Mouse (Mus musculus) lung, embryonic 15.5 days (tissue): ENCODE measurements around the gene BC034090. TPM values are rescaled to one million over a fixed set of nuclear protein-coding genes. Genes with fewer than 3 reads are reported as not detected.
"Not testable (repeated sequence)": the region's sequence is repeated elsewhere in the genome, so short reads cannot be mapped to it uniquely, and the experiment has no call there.

ENCODE experiments used
- ATAC-seq: fragments of 200-750 bp; cut with Nextera tagmentation; 2 replicates; pipeline ENCODE4 v1.8.0; 2017; ENCODE audit warnings: moderate number of reproducible peaks, borderline replicate concordance; ENCODE audit not compliant: low FRiP score, low TSS enrichment; ENCODE audit errors: extremely low read depth
- H3K27ac ChIP-seq: fragments of 300-500 bp; sonication (generic); 2 replicates; pipeline ENCODE4 v1.5.1; 2015; ENCODE audit warnings: moderate library complexity, mild to moderate bottlenecking, inconsistent platforms
- H3K27me3 ChIP-seq: fragments of 300-500 bp; sonication (generic); 2 replicates; pipeline ENCODE4 v1.6.1; 2015; ENCODE audit warnings: inconsistent platforms
- H3K36me3 ChIP-seq: fragments of 300-500 bp; sonication (generic); 2 replicates; pipeline ENCODE4 v1.6.1; 2015; ENCODE audit warnings: inconsistent platforms
- H3K4me1 ChIP-seq: fragments of 300-500 bp; sonication (generic); 2 replicates; pipeline ENCODE4 v1.6.1; 2015; ENCODE audit warnings: inconsistent platforms
- H3K4me2 ChIP-seq: fragments of 300-500 bp; sonication (generic); 2 replicates; pipeline ENCODE4 v1.6.1; 2015; ENCODE audit warnings: inconsistent platforms, mild to moderate bottlenecking, moderate library complexity
- H3K4me3 ChIP-seq: fragments of 300-500 bp; sonication (generic); 2 replicates; pipeline ENCODE4 v1.5.1; 2015; ENCODE audit warnings: mild to moderate bottlenecking, inconsistent platforms
- H3K9ac ChIP-seq: fragments of 300-500 bp; sonication (generic); 2 replicates; pipeline ENCODE4 v1.6.1; 2015; ENCODE audit warnings: inconsistent platforms
- H3K9me3 ChIP-seq: fragments of 300-500 bp; sonication (generic); 2 replicates; pipeline ENCODE4 v1.6.1; 2016; ENCODE audit warnings: inconsistent platforms
- WGBS: fragments of 180-500 bp; shearing (Covaris S2); methylation state at CpG from one replicate; pipeline ENCODE4 v1.1.7; 2015; 5-methylcytosine and 5-hydroxymethylcytosine counted together
- polyA plus RNA-seq: library from polyadenylated mRNA; unstranded; fragments of >200 nt; fragmentation: Nextera tagmentation; extraction: Ambion mirVana; gene quantifications from 2 replicates; pipeline ENCODE4 v1.2.1, GENCODE M21; 2015

BC034090 gene
- polyA plus RNA-seq, 1 experiment from 2014 or later: 4.2 TPM

- Histone ChIP-seq H3K9ac (no peak overlapping the region), H3K4me2 (no peak overlapping the region), H3K36me3 (peaks cover 22% of the 10 kb centered on the region), H3K27ac (no peak overlapping the region), H3K27me3 (no peaks in the 10 kb centered on the region), H3K4me1 (no peaks in the 10 kb centered on the region), H3K4me3 (no peak overlapping the region), H3K9me3 (no peaks in the 10 kb centered on the region)
- no peak for ATAC-seq
- WGBS: 67% methylated on average over 1 of the region's 1 CpGs
Measured at GRCm38 (mm10) chr1:155174424-155174823, 69.8 kb downstream of the BC034090 start.

GRCm38 (mm10) chr1:155173644-155174016 is 70.6 kb downstream of the BC034090 start:
- H3K27me3 ChIP-seq, H3K4me2 ChIP-seq, H3K9me3 ChIP-seq, H3K4me1 ChIP-seq, ATAC-seq, H3K9ac ChIP-seq, H3K4me3 ChIP-seq, H3K27ac ChIP-seq: not testable (repeated sequence)
- peaks cover 22% of the 10 kb centered on the region for H3K36me3 ChIP-seq
- 85% methylated on average over 1 of the region's 1 CpGs for WGBS

- H3K4me2 ChIP-seq: no peak overlapping the region
- H3K9me3 ChIP-seq: no peaks in the 10 kb centered on the region
- no peak overlapping the region for H3K9ac ChIP-seq
- H3K36me3 ChIP-seq: peaks cover 20% of the 10 kb centered on the region
- no peak overlapping the region for H3K27ac ChIP-seq
- ATAC-seq: no peak
- WGBS: 82% methylated on average over 3 of the region's 3 CpGs
- peaks cover 2% of the 10 kb centered on the region; the same call in 1 of the 2 replicates for H3K4me1 ChIP-seq
- H3K27me3 ChIP-seq: no peaks in the 10 kb centered on the region
- no peak overlapping the region for H3K4me3 ChIP-seq
Measured at GRCm38 (mm10) chr1:155172895-155173643, 71.2 kb downstream of the BC034090 start.

- no peak overlapping the region for H3K4me3 ChIP-seq
- no peaks in the 10 kb centered on the region for H3K27me3 ChIP-seq
- peaks cover 7% of the 10 kb centered on the region; the same call in 1 of the 2 replicates for H3K4me1 ChIP-seq
- peak; percentile 78; the same call in 1 of the 2 replicates for ATAC-seq
- no peaks in the 10 kb centered on the region for H3K36me3 ChIP-seq
- no peak overlapping the region for H3K27ac ChIP-seq
- no peak overlapping the region for H3K4me2 ChIP-seq
- H3K9ac ChIP-seq: no peak overlapping the region
- H3K9me3 ChIP-seq: no peaks in the 10 kb centered on the region
Measured at GRCm38 (mm10) chr1:155169935-155170334, 74.3 kb downstream of the BC034090 start.

GRCm38 (mm10) chr1:155167453-155167852 is 76.8 kb downstream of the BC034090 start:
- WGBS: 71% methylated on average over 3 of the region's 3 CpGs
- H3K27ac ChIP-seq: no peak overlapping the region
- no peak overlapping the region for H3K9ac ChIP-seq
- no peaks in the 10 kb centered on the region for H3K36me3 ChIP-seq
- H3K9me3 ChIP-seq: no peaks in the 10 kb centered on the region
- no peak overlapping the region for H3K4me2 ChIP-seq
- H3K4me1 ChIP-seq: peaks cover 7% of the 10 kb centered on the region; the same call in 1 of the 2 replicates
- H3K4me3 ChIP-seq: no peak overlapping the region
- ATAC-seq: no peak
- no peaks in the 10 kb centered on the region for H3K27me3 ChIP-seq

Other genes with a start within 250 kb of the BC034090 start
- 7.0 and 8.7 TPM in 2 replicates for gene Ier5, start 144.8 kb downstream of the BC034090 start, polyA plus RNA-seq
- gene Mr1, start 97.6 kb downstream of the BC034090 start, polyA plus RNA-seq: 12.1 and 12.3 TPM in 2 replicates
- gene Stx6, start 85.7 kb downstream of the BC034090 start, polyA plus RNA-seq: 81.5 and 87.2 TPM in 2 replicates
- gene Xpr1, start 173.0 kb upstream of the BC034090 start, polyA plus RNA-seq: 7.5 and 8.7 TPM in 2 replicates